Mouse (Mus musculus) adrenal gland, postnatal 25 days (tissue): Measurements from ENCODE around the gene Hunk. TPM values are rescaled to one million over a fixed set of nuclear protein-coding genes. Genes with fewer than 3 reads are reported as not detected.

Experiments
- DNase-seq: peaks from one replicate; pipeline ENCODE4 v3.0.0; 2021; ENCODE audit warnings: mixed read lengths
- total RNA-seq: library from RNA; stranded (reverse); gene quantifications from 2 replicates; pipeline ENCODE4 v1.2.3, GENCODE M21; 2021

Hunk gene
- total RNA-seq, 1 experiment from 2014 or later: 6.3 TPM

- DNase-seq: no peak
Observed at GRCm38 (mm10) chr16:90394761-90395160, 8.9 kb downstream of the Hunk start.

- DNase-seq: no peak
Observed at GRCm38 (mm10) chr16:90395996-90396556, 10.3 kb downstream of the Hunk start.

GRCm38 (mm10) chr16:90396882-90397281, 11.1 kb downstream of the Hunk start:
- no peak for DNase-seq

GRCm38 (mm10) chr16:90400314-90400713, 14.5 kb downstream of the Hunk start:
- DNase-seq: peak; percentile 41

- no peak for DNase-seq
Observed at GRCm38 (mm10) chr16:90400906-90401666, 15.3 kb downstream of the Hunk start.

GRCm38 (mm10) chr16:90402292-90402691, 16.5 kb downstream of the Hunk start:
- no peak for DNase-seq

- DNase-seq: no peak
Observed at GRCm38 (mm10) chr16:90405195-90405594, 19.4 kb downstream of the Hunk start.

GRCm38 (mm10) chr16:90405599-90405998, 19.8 kb downstream of the Hunk start:
- no peak for DNase-seq

- DNase-seq: no peak
Observed at GRCm38 (mm10) chr16:90407541-90408289, 21.9 kb downstream of the Hunk start.

- no peak for DNase-seq
Observed at GRCm38 (mm10) chr16:90412096-90413082, 26.6 kb downstream of the Hunk start.

GRCm38 (mm10) chr16:90416621-90417020, 30.8 kb downstream of the Hunk start:
- DNase-seq: no peak

GRCm38 (mm10) chr16:90418661-90419060, 32.8 kb downstream of the Hunk start:
- DNase-seq: peak; percentile 31

GRCm38 (mm10) chr16:90421145-90421544, 35.3 kb downstream of the Hunk start:
- no peak for DNase-seq

GRCm38 (mm10) chr16:90421551-90421950, 35.7 kb downstream of the Hunk start:
- DNase-seq: no peak

- DNase-seq: peak; percentile 56
Observed at GRCm38 (mm10) chr16:90422108-90422529, 36.3 kb downstream of the Hunk start.

GRCm38 (mm10) chr16:90423898-90424297, 38.1 kb downstream of the Hunk start:
- DNase-seq: no peak

- DNase-seq: no peak
Observed at GRCm38 (mm10) chr16:90424391-90424790, 38.6 kb downstream of the Hunk start.

- no peak for DNase-seq
Observed at GRCm38 (mm10) chr16:90426234-90426633, 40.4 kb downstream of the Hunk start.

GRCm38 (mm10) chr16:90427838-90428630, 42.2 kb downstream of the Hunk start:
- no peak for DNase-seq

GRCm38 (mm10) chr16:90433551-90433950, 47.7 kb downstream of the Hunk start:
- DNase-seq: no peak

GRCm38 (mm10) chr16:90435231-90435630, 49.4 kb downstream of the Hunk start:
- no peak for DNase-seq
